Mouse (Mus musculus) liver, embryonic 13.5 days (tissue): ENCODE data around the gene Nup210l. TPM values are rescaled to one million over a fixed set of nuclear protein-coding genes. Genes with fewer than 3 reads are reported as not detected.
A peak's percentile ranks its signal among the peaks of the same experiment; 100 is the strongest.

Source experiments
- ATAC-seq: fragments of 200-750 bp; cut with Nextera tagmentation; 2 replicates; pipeline ENCODE4 v1.8.0; 2017; ENCODE audit warnings: low read depth, mild to moderate bottlenecking, moderate number of reproducible peaks, moderate library complexity
- DNase-seq: peaks from one replicate; pipeline ENCODE4 v3.0.0; 2022
- H3K27ac ChIP-seq: fragments of 300-500 bp; sonication (generic); 2 replicates; pipeline ENCODE4 v1.5.1; 2015; ENCODE audit warnings: moderate library complexity, mild to moderate bottlenecking, inconsistent platforms
- H3K27me3 ChIP-seq: fragments of 300-500 bp; sonication (generic); 2 replicates; pipeline ENCODE4 v1.6.1; 2015; ENCODE audit warnings: mild to moderate bottlenecking, inconsistent platforms
- H3K36me3 ChIP-seq: fragments of 300-500 bp; sonication (generic); 2 replicates; pipeline ENCODE4 v1.6.1; 2015; ENCODE audit warnings: mild to moderate bottlenecking, inconsistent platforms
- H3K4me1 ChIP-seq: fragments of 300-500 bp; sonication (generic); replicated peaks from 2 replicates; pipeline ENCODE4 v1.6.1; 2015; ENCODE audit warnings: inconsistent platforms
- H3K4me2 ChIP-seq: fragments of 300-500 bp; sonication (generic); 2 replicates; pipeline ENCODE4 v1.6.1; 2015; ENCODE audit warnings: inconsistent platforms, mild to moderate bottlenecking, moderate library complexity
- H3K4me3 ChIP-seq: fragments of 300-500 bp; sonication (generic); replicated peaks from 2 replicates; pipeline ENCODE4 v1.5.1; 2015; ENCODE audit warnings: mild to moderate bottlenecking, inconsistent platforms
- H3K9ac ChIP-seq: fragments of 300-500 bp; sonication (generic); 2 replicates; pipeline ENCODE4 v1.6.1; 2015; ENCODE audit warnings: mild to moderate bottlenecking, inconsistent platforms
- H3K9me3 ChIP-seq: fragments of 300-500 bp; sonication (generic); replicated peaks from 2 replicates; pipeline ENCODE4 v1.6.1; 2016; ENCODE audit warnings: inconsistent platforms
- WGBS: fragments of 180-500 bp; shearing (Covaris S2); methylation state at CpG from one replicate; pipeline ENCODE4 v1.1.7; 2015; ENCODE audit not compliant: insufficient replicate concordance; 5-methylcytosine and 5-hydroxymethylcytosine counted together
- polyA plus RNA-seq: library from polyadenylated mRNA; unstranded; fragments of >200 nt; fragmentation: Nextera tagmentation; extraction: Ambion mirVana; gene quantifications from 2 replicates; pipeline ENCODE4 v1.2.1, GENCODE M21; 2015

Gene Nup210l
- polyA plus RNA-seq, result 0.05 and 0.08 TPM in 2 replicates

- Histone ChIP-seq H3K9me3 (no peaks in the 10 kb centered on the region), H3K36me3 (peaks cover 15% of the 10 kb centered on the region), H3K4me2 (no peak within 1 kb of the TSS), H3K9ac (no peak within 1 kb of the TSS), H3K4me1 (no peaks in the 10 kb centered on the region), H3K4me3 (no peak within 1 kb of the TSS), H3K27me3 (no peaks in the 10 kb centered on the region), H3K27ac (no peak within 1 kb of the TSS)
- 74% methylated on average over 13 of the region's 13 CpGs for WGBS
- ATAC-seq (no peak), DNase-seq (no peak)
These were observed at the start of gene Nup210l for GRCm38 (mm10) chr3:90103938-90104337. TSS of gene Nup210l (plus strand) at chr3:90104132.

- Histone ChIP-seq H3K4me2 (no peak overlapping the region), H3K4me1 (no peaks in the 10 kb centered on the region), H3K4me3 (no peak overlapping the region), H3K36me3 (peaks cover 69% of the 10 kb centered on the region), H3K9ac (no peak overlapping the region), H3K27ac (no peak overlapping the region), H3K9me3 (no peaks in the 10 kb centered on the region), H3K27me3 (no peaks in the 10 kb centered on the region)
- DNase-seq (no peak), ATAC-seq (no peak)
- 81% methylated on average over 6 of the region's 6 CpGs for WGBS
These were observed 42.4 kb upstream of the Nup210l start for GRCm38 (mm10) chr3:90061549-90061948.

GRCm38 (mm10) chr3:90062539-90062938, 41.4 kb upstream of the Nup210l start:
- no peak overlapping the region for H3K4me2 ChIP-seq
- ATAC-seq (no peak), DNase-seq (no peak)
- no peak overlapping the region for H3K4me3 ChIP-seq
- H3K27me3 ChIP-seq, result no peaks in the 10 kb centered on the region
- H3K36me3 ChIP-seq, result peaks cover 59% of the 10 kb centered on the region
- no peaks in the 10 kb centered on the region for H3K4me1 ChIP-seq
- H3K27ac ChIP-seq, result no peak overlapping the region
- no peaks in the 10 kb centered on the region for H3K9me3 ChIP-seq
- WGBS, result 68% methylated on average over 2 of the region's 2 CpGs
- no peak overlapping the region for H3K9ac ChIP-seq

GRCm38 (mm10) chr3:90064383-90064782, 39.5 kb upstream of the Nup210l start:
- DNase-seq (no peak), ATAC-seq (no peak)
- H3K4me1 ChIP-seq, result no peaks in the 10 kb centered on the region
- no peak overlapping the region for H3K4me3 ChIP-seq
- no peak overlapping the region for H3K4me2 ChIP-seq
- no peaks in the 10 kb centered on the region for H3K27me3 ChIP-seq
- 67% methylated on average over 3 of the region's 3 CpGs for WGBS
- no peak overlapping the region for H3K9ac ChIP-seq
- H3K9me3 ChIP-seq, result no peaks in the 10 kb centered on the region
- H3K36me3 ChIP-seq, result peaks cover 47% of the 10 kb centered on the region
- H3K27ac ChIP-seq, result no peak overlapping the region

- Histone ChIP-seq H3K9ac (no peak overlapping the region), H3K4me1 (no peaks in the 10 kb centered on the region), H3K27me3 (no peaks in the 10 kb centered on the region), H3K9me3 (no peaks in the 10 kb centered on the region), H3K4me3 (no peak overlapping the region), H3K27ac (no peak overlapping the region), H3K4me2 (no peak overlapping the region), H3K36me3 (peaks cover 40% of the 10 kb centered on the region)
- ATAC-seq (no peak), DNase-seq (peak; percentile 28)
- WGBS, result 40% methylated on average over 3 of the region's 3 CpGs
These were observed 38.4 kb upstream of the Nup210l start for GRCm38 (mm10) chr3:90065553-90065952.

- no peak for DNase-seq
These were observed 36.1 kb upstream of the Nup210l start for GRCm38 (mm10) chr3:90067851-90068250.

GRCm38 (mm10) chr3:90069688-90070087, 34.2 kb upstream of the Nup210l start:
- WGBS, result 45% methylated on average over 7 of the region's 7 CpGs
- ATAC-seq (no peak), DNase-seq (no peak)
- Histone ChIP-seq H3K4me2 (no peak overlapping the region), H3K9ac (no peak overlapping the region), H3K4me3 (no peak overlapping the region), H3K9me3 (no peaks in the 10 kb centered on the region), H3K4me1 (no peaks in the 10 kb centered on the region), H3K27me3 (no peaks in the 10 kb centered on the region), H3K36me3 (0 out of 2 replicates have a peak, but pooled peaks cover 8% of the 10 kb centered on the region), H3K27ac (no peak overlapping the region)

More at GRCm38 (mm10) chr3:90067851-90068250, 36.1 kb upstream of the Nup210l start:
- no peak overlapping the region for H3K4me2 ChIP-seq
- H3K9ac ChIP-seq, result no peak overlapping the region
- peaks cover 17% of the 10 kb centered on the region; the same call in 1 of the 2 replicates for H3K36me3 ChIP-seq
- no peak for ATAC-seq
- H3K9me3 ChIP-seq, result no peaks in the 10 kb centered on the region
- 75% methylated on average over 4 of the region's 4 CpGs for WGBS
- no peaks in the 10 kb centered on the region for H3K27me3 ChIP-seq
- H3K27ac ChIP-seq, result no peak overlapping the region
- H3K4me1 ChIP-seq, result no peaks in the 10 kb centered on the region
- H3K4me3 ChIP-seq, result no peak overlapping the region

- no peak for ATAC-seq
These were observed 31.6 kb upstream of the Nup210l start, which contains the start of gene Tpm3 for GRCm38 (mm10) chr3:90072294-90072693. TSS of gene Tpm3 (plus strand) at chr3:90072649.

GRCm38 (mm10) chr3:90076921-90077716, 26.8 kb upstream of the Nup210l start:
- Histone ChIP-seq H3K4me3 (no peak overlapping the region), H3K27me3 (0 out of 2 replicates have a peak, but pooled peaks cover 3% of the 10 kb centered on the region), H3K27ac (no peak overlapping the region; the same call in 1 of the 2 replicates), H3K4me2 (no peak overlapping the region), H3K4me1 (peaks cover 44% of the 10 kb centered on the region), H3K36me3 (no peaks in the 10 kb centered on the region), H3K9me3 (no peaks in the 10 kb centered on the region), H3K9ac (0 out of 2 replicates have a peak overlapping the region, but pooled peaks have one; percentile 19)
- ATAC-seq (no peak), DNase-seq (peak; percentile 54)
- 23% methylated on average over 5 of the region's 5 CpGs for WGBS

More at GRCm38 (mm10) chr3:90072294-90072693, 31.6 kb upstream of the Nup210l start, which contains the start of gene Tpm3:
- peaks cover 6% of the 10 kb centered on the region; the same call in 1 of the 2 replicates for H3K4me1 ChIP-seq
- H3K4me3 ChIP-seq, result no peak within 1 kb of the TSS
- H3K27ac ChIP-seq, result no peak within 1 kb of the TSS
- H3K9ac ChIP-seq, result no peak within 1 kb of the TSS
- 0 out of 2 replicates have a peak, but pooled peaks cover 3% of the 10 kb centered on the region for H3K27me3 ChIP-seq
- no peak within 1 kb of the TSS for H3K4me2 ChIP-seq
- no peaks in the 10 kb centered on the region for H3K9me3 ChIP-seq
- DNase-seq, result no peak
- H3K36me3 ChIP-seq, result no peaks in the 10 kb centered on the region
- 31% methylated on average over 4 of the region's 4 CpGs for WGBS

- Histone ChIP-seq H3K36me3 (no peaks in the 10 kb centered on the region), H3K9ac (no peak overlapping the region), H3K9me3 (no peaks in the 10 kb centered on the region), H3K4me3 (no peak overlapping the region), H3K4me2 (peak overlapping the region; percentile 95; the same call in 1 of the 2 replicates), H3K4me1 (peaks cover 55% of the 10 kb centered on the region), H3K27ac (no peak overlapping the region), H3K27me3 (0 out of 2 replicates have a peak, but pooled peaks cover 3% of the 10 kb centered on the region)
- 44% methylated on average over 5 of the region's 5 CpGs for WGBS
- ATAC-seq (no peak), DNase-seq (no peak)
These were observed 25.7 kb upstream of the Nup210l start for GRCm38 (mm10) chr3:90078224-90078623.

- DNase-seq (peak; percentile 96), ATAC-seq (peak; percentile 93)
- peak overlapping the region; percentile 90 for H3K9ac ChIP-seq
- 0 out of 2 replicates have a peak, but pooled peaks cover 3% of the 10 kb centered on the region for H3K27me3 ChIP-seq
- peak overlapping the region; percentile 99 for H3K27ac ChIP-seq
- H3K36me3 ChIP-seq, result no peaks in the 10 kb centered on the region
- peak overlapping the region; percentile 95 for H3K4me2 ChIP-seq
- peak overlapping the region; percentile 93 for H3K4me3 ChIP-seq
- WGBS, result under 1% methylated on average over 33 of the region's 33 CpGs
- no peaks in the 10 kb centered on the region for H3K9me3 ChIP-seq
- H3K4me1 ChIP-seq, result peaks cover 65% of the 10 kb centered on the region
These were observed 24.7 kb upstream of the Nup210l start for GRCm38 (mm10) chr3:90079133-90079762.
